Mouse (Mus musculus): ENCODE measurements around the gene Slc30a7. TPM values are rescaled to one million over a fixed set of nuclear protein-coding genes. Genes with fewer than 3 reads are reported as not detected.
A peak's percentile ranks its signal among the peaks of the same experiment; 100 is the strongest.

The Slc30a7 gene
- polyA plus RNA-seq, 1 experiment from 2014 or later: 25.6 TPM

DNA sequence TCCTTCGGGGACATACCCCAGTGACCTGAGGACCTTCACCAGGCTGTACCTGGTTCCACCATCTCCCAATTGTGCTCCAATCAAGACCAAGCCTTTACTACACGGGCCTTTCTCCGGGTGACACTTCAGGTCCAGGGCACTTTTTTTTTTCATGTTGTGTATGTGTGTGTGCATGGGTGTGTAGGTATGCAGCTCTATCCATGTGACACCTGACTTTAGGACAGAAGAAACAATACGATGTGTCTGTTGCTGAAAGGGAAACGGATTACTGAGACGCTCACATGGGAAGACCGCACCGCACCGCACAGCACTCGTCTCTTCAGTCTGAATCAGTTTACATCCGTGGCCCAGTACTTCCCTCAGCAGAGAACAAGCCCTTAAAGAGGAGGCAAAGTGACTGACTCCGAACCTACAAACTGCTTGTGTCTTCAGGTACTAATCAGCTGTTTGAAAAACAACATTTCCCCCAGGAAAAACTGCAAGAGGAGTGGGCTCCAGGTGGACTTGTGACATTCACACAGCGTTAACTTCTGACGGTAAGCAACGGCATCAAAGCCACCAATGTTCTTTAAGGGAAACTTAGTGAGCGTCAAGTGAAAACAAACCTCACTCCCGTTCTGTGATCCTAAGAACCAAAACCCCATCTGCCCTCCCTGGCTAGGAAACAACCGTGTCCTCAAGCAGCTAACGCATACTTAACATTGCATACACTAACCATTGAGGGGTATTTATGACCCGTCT, 36.0 kb downstream of the Slc30a7 start:
- H3K4me1 ChIP-seq (ENCODE audit: control insufficient read depth in 2 of 2, insufficient read depth in 2 of 2, low read length in 2 of 2): peaks cover 4 to 8% of the 10 kb centered on the region in 2 experiments; a peak in 3 of 4 replicates
- H3K9ac ChIP-seq (ENCODE audit: low read length): no peak overlapping the region
- H3K4me2 ChIP-seq (ENCODE audit: low read length): no peak overlapping the region
- H3K4me3 ChIP-seq (ENCODE audit: control insufficient read depth in 1 of 2, insufficient read depth in 1 of 2, low read depth in 1 of 2, low read length in 2 of 2): no peak overlapping the region
- no peak for ATAC-seq (ENCODE audit: insufficient number of reproducible peaks, insufficient read depth, low FRiP score, low read depth)
- 92% methylated on average over 20 of the region's 20 CpGs for WGBS
- H3K27me3 ChIP-seq (ENCODE audit: control insufficient read depth, insufficient read depth, low read length): no peaks in the 10 kb centered on the region
- H3K27ac ChIP-seq (replicated peaks in 1 of 2; ENCODE audit: control insufficient read depth in 1 of 2, insufficient read depth in 1 of 2, low read depth in 2 of 2, low read length in 2 of 2): no peak overlapping the region
- H3K9me3 ChIP-seq (ENCODE audit: control insufficient read depth, low read length): no peaks in the 10 kb centered on the region
- peaks cover 50% of the 10 kb centered on the region for H3K36me3 ChIP-seq (ENCODE audit: control insufficient read depth, insufficient read depth, low read length)

DNA sequence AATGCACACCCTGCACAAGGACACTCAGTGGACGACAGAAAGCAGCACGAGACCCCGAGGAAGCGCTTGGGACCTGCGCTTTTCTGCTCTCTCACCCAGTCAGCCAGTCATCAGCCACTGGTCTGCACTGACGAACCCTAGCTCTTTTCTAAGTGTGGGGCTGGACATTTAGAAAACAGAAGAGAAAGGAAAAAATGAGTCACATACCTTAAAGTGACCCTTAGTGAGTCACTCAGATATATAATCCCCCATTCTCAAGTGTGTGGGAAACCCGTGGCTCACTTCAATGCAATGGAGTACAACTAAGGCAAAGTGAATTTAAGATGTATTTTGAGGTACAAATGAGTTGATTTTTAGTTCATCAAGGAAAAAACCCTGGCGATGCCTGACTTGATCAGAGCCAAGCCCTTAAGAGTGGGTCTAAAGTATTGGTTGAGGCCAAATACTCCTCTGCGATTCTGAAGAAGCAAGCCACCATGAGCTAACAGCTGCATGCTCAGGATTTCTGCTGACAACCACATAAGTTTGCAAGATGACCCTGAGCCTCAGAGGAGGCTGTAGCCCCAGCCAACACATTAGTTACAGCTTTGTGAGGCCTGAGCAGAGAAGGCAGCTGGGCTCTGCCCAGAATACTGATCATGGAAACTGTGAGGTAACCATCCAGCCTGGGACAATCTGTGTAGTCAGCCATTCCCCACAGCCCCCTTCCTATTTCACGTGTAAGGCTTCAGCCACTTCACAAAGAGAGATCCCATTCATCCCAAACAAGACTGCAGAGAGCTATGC, 38.3 kb downstream of the Slc30a7 start:
- Histone ChIP-seq H3K4me1 (ENCODE audit: control insufficient read depth in 2 of 2, insufficient read depth in 2 of 2, low read length in 2 of 2) (no peaks in the 10 kb centered on the region), H3K36me3 (ENCODE audit: control insufficient read depth, insufficient read depth, low read length) (peaks cover 35% of the 10 kb centered on the region), H3K9ac (ENCODE audit: low read length) (no peak overlapping the region), H3K4me3 (ENCODE audit: control insufficient read depth in 1 of 2, insufficient read depth in 1 of 2, low read depth in 1 of 2, low read length in 2 of 2) (no peak overlapping the region), H3K27me3 (ENCODE audit: control insufficient read depth, insufficient read depth, low read length) (no peaks in the 10 kb centered on the region), H3K4me2 (ENCODE audit: low read length) (no peak overlapping the region), H3K27ac (replicated peaks in 1 of 2; ENCODE audit: control insufficient read depth in 1 of 2, insufficient read depth in 1 of 2, low read depth in 2 of 2, low read length in 2 of 2) (no peak overlapping the region), H3K9me3 (ENCODE audit: control insufficient read depth, low read length) (no peaks in the 10 kb centered on the region)
- WGBS: 79% methylated on average over 10 of the region's 10 CpGs
- ATAC-seq (ENCODE audit: insufficient number of reproducible peaks, insufficient read depth, low FRiP score, low read depth): no peak

DNA sequence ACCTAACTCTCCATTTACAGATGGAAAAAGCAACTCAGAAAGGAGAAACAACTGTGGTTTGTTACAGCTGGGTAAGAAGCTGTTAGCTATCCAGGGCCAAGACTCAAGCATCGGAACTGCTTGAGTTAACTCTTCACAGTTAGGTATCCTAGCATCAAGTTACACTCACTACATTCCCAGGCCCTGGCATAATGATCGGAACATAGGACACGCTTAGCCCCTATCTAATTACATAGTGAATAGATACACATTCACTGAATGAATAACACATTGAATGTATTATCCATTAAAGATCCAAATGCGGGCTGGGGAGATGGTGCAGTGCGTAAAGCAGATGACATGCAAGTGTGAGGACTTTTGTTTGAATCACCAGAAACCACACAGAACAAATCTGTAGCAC, 43.1 kb downstream of the Slc30a7 start:
- peaks cover 13% of the 10 kb centered on the region for H3K36me3 ChIP-seq (ENCODE audit: control insufficient read depth, insufficient read depth, low read length)
- WGBS: 88% methylated on average over 5 of the region's 5 CpGs
- H3K27me3 ChIP-seq (ENCODE audit: control insufficient read depth, insufficient read depth, low read length): no peaks in the 10 kb centered on the region
- H3K4me2 ChIP-seq (ENCODE audit: low read length): no peak overlapping the region
- no peak overlapping the region for H3K4me3 ChIP-seq (ENCODE audit: control insufficient read depth in 1 of 2, insufficient read depth in 1 of 2, low read depth in 1 of 2, low read length in 2 of 2)
- H3K9ac ChIP-seq (ENCODE audit: low read length): no peak overlapping the region
- H3K4me1 ChIP-seq (ENCODE audit: control insufficient read depth in 2 of 2, insufficient read depth in 2 of 2, low read length in 2 of 2): no peaks in the 10 kb centered on the region
- no peak for ATAC-seq (ENCODE audit: insufficient number of reproducible peaks, insufficient read depth, low FRiP score, low read depth)
- H3K9me3 ChIP-seq (ENCODE audit: control insufficient read depth, low read length): no peaks in the 10 kb centered on the region
- no peak overlapping the region for H3K27ac ChIP-seq (replicated peaks in 1 of 2; ENCODE audit: control insufficient read depth in 1 of 2, insufficient read depth in 1 of 2, low read depth in 2 of 2, low read length in 2 of 2)

DNA sequence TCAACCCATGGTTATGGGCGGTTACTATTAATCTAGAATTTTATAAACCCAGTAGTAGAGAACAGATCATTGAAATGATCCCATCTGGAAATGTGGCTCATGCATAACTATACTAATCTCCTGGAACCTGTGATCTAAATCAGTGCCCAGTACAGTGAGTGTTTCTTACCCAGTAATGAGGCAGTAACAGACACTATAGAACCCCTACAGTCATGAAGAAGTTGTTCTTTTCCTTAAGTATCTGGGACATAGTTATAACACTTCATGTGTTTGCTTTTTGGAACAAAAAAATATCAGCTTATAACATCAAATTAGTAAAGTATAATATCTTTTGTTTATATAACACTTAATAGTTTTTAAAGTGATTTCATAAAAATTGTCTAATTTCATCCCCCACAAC, 43.6 kb downstream of the Slc30a7 start:
- no peaks in the 10 kb centered on the region for H3K9me3 ChIP-seq (ENCODE audit: control insufficient read depth, low read length)
- H3K4me1 ChIP-seq (ENCODE audit: control insufficient read depth in 2 of 2, insufficient read depth in 2 of 2, low read length in 2 of 2): no peaks in the 10 kb centered on the region
- H3K27ac ChIP-seq (replicated peaks in 1 of 2; ENCODE audit: control insufficient read depth in 1 of 2, insufficient read depth in 1 of 2, low read depth in 2 of 2, low read length in 2 of 2): no peak overlapping the region
- H3K27me3 ChIP-seq (ENCODE audit: control insufficient read depth, insufficient read depth, low read length): no peaks in the 10 kb centered on the region
- no peak overlapping the region for H3K4me3 ChIP-seq (ENCODE audit: control insufficient read depth in 1 of 2, insufficient read depth in 1 of 2, low read depth in 1 of 2, low read length in 2 of 2)
- WGBS: 100% methylated on average over 1 of the region's 1 CpGs
- no peak for ATAC-seq (ENCODE audit: insufficient number of reproducible peaks, insufficient read depth, low FRiP score, low read depth)
- no peak overlapping the region for H3K9ac ChIP-seq (ENCODE audit: low read length)
- peaks cover 17% of the 10 kb centered on the region for H3K36me3 ChIP-seq (ENCODE audit: control insufficient read depth, insufficient read depth, low read length)
- H3K4me2 ChIP-seq (ENCODE audit: low read length): no peak overlapping the region

DNA sequence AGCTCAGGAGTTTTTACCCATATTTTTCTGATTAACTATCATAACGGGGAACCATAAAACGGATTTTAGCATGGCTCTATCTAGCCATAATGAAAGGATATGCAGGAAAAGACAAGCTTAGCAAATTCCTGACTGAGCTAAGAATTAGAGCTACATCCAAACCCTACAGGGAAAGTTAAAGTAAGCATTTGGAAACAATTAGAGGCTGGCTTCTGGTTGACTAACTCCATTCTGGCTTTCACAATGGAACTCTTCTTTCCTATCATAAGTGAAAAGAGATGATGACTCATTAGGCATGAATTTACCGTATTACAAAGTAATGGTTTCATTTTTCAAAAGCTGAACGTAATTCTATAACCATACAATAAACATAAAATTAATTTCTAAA, 45.2 kb downstream of the Slc30a7 start:
- WGBS: 83% methylated on average over 4 of the region's 4 CpGs
- no peak for ATAC-seq (ENCODE audit: insufficient number of reproducible peaks, insufficient read depth, low FRiP score, low read depth)
- Histone ChIP-seq H3K9ac (ENCODE audit: low read length) (no peak overlapping the region), H3K27me3 (ENCODE audit: control insufficient read depth, insufficient read depth, low read length) (no peaks in the 10 kb centered on the region), H3K9me3 (ENCODE audit: control insufficient read depth, low read length) (no peaks in the 10 kb centered on the region), H3K4me2 (ENCODE audit: low read length) (no peak overlapping the region), H3K4me1 (ENCODE audit: control insufficient read depth in 2 of 2, insufficient read depth in 2 of 2, low read length in 2 of 2) (no peaks in the 10 kb centered on the region), H3K27ac (replicated peaks in 1 of 2; ENCODE audit: control insufficient read depth in 1 of 2, insufficient read depth in 1 of 2, low read depth in 2 of 2, low read length in 2 of 2) (no peak overlapping the region), H3K4me3 (ENCODE audit: control insufficient read depth in 1 of 2, insufficient read depth in 1 of 2, low read depth in 1 of 2, low read length in 2 of 2) (no peak overlapping the region), H3K36me3 (ENCODE audit: control insufficient read depth, insufficient read depth, low read length) (peaks cover 33% of the 10 kb centered on the region)

DNA sequence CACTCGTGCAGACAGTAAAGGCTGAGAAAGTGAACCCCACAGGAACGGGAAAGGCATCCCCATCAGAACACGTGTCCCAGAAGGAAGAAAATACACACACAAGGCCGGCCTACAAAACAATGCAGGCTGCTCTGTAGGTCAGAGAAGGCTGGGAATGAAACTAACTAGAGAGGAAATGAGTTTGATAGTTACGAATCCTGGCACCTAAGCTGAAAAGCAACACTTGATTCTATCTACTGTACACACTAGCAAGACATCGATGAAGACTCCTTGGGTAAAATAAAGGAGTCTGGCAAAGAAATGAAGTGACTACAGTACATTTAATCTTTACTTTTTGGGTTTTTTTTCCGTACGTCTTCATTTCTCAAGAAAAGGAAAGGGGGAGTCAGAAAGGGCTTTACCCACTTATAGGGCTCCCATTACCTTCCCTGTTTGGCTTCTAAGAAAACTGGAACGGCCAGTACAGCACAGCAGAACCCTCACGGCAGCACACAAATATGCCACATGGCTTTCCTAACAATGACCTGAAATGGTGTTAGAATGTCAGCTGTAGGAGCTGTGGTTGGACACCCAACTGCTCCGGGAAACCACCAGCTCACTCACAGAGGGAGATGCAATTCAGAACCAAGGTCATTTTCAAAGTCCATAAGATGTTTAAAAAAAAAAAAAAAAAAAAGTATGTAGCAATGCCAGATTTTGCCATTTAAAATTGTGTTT, 45.7 kb downstream of the Slc30a7 start:
- no peak for ATAC-seq (ENCODE audit: insufficient number of reproducible peaks, insufficient read depth, low FRiP score, low read depth)
- H3K36me3 ChIP-seq (ENCODE audit: control insufficient read depth, insufficient read depth, low read length): peaks cover 39% of the 10 kb centered on the region
- H3K4me3 ChIP-seq (ENCODE audit: control insufficient read depth in 1 of 2, insufficient read depth in 1 of 2, low read depth in 1 of 2, low read length in 2 of 2): no peak overlapping the region
- H3K27ac ChIP-seq (replicated peaks in 1 of 2; ENCODE audit: control insufficient read depth in 1 of 2, insufficient read depth in 1 of 2, low read depth in 2 of 2, low read length in 2 of 2): peak overlapping the region in 1 of 2 experiments; percentile 19; a peak in 1 of 4 replicates
- WGBS: 79% methylated on average over 11 of the region's 11 CpGs
- no peak overlapping the region for H3K4me2 ChIP-seq (ENCODE audit: low read length)
- H3K9me3 ChIP-seq (ENCODE audit: control insufficient read depth, low read length): no peaks in the 10 kb centered on the region
- no peaks in the 10 kb centered on the region for H3K27me3 ChIP-seq (ENCODE audit: control insufficient read depth, insufficient read depth, low read length)
- no peaks in the 10 kb centered on the region for H3K4me1 ChIP-seq (ENCODE audit: control insufficient read depth in 2 of 2, insufficient read depth in 2 of 2, low read length in 2 of 2)
- H3K9ac ChIP-seq (ENCODE audit: low read length): no peak overlapping the region

DNA sequence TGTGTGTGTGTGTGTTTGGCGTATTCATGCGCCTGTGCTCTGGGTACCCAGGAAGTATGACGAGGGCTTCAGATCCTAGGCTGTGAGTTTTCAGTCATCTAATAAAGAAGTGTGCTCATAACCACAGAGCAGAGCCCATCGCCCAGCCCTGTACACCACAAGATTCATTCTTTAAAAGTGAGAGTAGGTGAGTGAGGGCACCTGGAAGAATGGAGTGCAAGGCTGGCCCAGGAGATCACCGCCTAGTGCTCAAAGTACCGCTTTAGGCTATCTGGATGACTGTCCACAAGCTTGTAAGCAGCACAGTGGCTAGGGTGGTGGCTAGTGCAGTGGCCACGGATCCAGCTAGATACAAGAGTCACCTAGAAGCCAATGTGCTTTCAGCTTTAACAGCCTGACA, 50.0 kb downstream of the Slc30a7 start:
- Histone ChIP-seq H3K36me3 (ENCODE audit: control insufficient read depth, insufficient read depth, low read length) (peaks cover 55% of the 10 kb centered on the region), H3K9me3 (ENCODE audit: control insufficient read depth, low read length) (no peaks in the 10 kb centered on the region), H3K9ac (ENCODE audit: low read length) (no peak overlapping the region), H3K4me3 (ENCODE audit: control insufficient read depth in 1 of 2, insufficient read depth in 1 of 2, low read depth in 1 of 2, low read length in 2 of 2) (no peak overlapping the region), H3K4me1 (ENCODE audit: control insufficient read depth in 2 of 2, insufficient read depth in 2 of 2, low read length in 2 of 2) (peaks cover 0 to 3% of the 10 kb centered on the region in 2 experiments; a peak in 1 of 4 replicates), H3K27me3 (ENCODE audit: control insufficient read depth, insufficient read depth, low read length) (no peaks in the 10 kb centered on the region), H3K4me2 (ENCODE audit: low read length) (no peak overlapping the region), H3K27ac (replicated peaks in 1 of 2; ENCODE audit: control insufficient read depth in 1 of 2, insufficient read depth in 1 of 2, low read depth in 2 of 2, low read length in 2 of 2) (no peak overlapping the region)
- WGBS: 95% methylated on average over 7 of the region's 7 CpGs
- no peak for ATAC-seq (ENCODE audit: insufficient number of reproducible peaks, insufficient read depth, low FRiP score, low read depth)

All from heart, embryonic 14.5 days (tissue).